Mouse (Mus musculus): ENCODE results near the gene Mansc4. TPM values are rescaled to one million over a fixed set of nuclear protein-coding genes. Genes with fewer than 3 reads are reported as not detected.

Mansc4 gene
- polyA plus RNA-seq, 1 experiment from 2014 or later = 2.5 TPM

- no peak overlapping the region for H3K27ac ChIP-seq (replicated peaks; ENCODE audit: low read depth, low read length)
- no peak for DNase-seq (ENCODE audit: low spot score)
- no peaks in the 10 kb centered on the region for H3K9me3 ChIP-seq (ENCODE audit: control insufficient read depth, low read length)
These were observed 3.4 kb upstream of the Mansc4 start for GRCm38 (mm10) chr6:147090191-147090590.

GRCm38 (mm10) chr6:147088517-147088916, 1.7 kb upstream of the Mansc4 start:
- DNase-seq (ENCODE audit: low spot score) (no peak), ATAC-seq (ENCODE audit: insufficient number of reproducible peaks, low FRiP score, low TSS enrichment, low read depth) (no peak)
- Histone ChIP-seq H3K4me1 (ENCODE audit: control insufficient read depth, insufficient read depth, low read length) (peaks cover 14% of the 10 kb centered on the region), H3K27ac (replicated peaks; ENCODE audit: low read depth, low read length) (no peak overlapping the region), H3K4me3 (ENCODE audit: low read depth, low read length) (no peak overlapping the region), H3K36me3 (ENCODE audit: control insufficient read depth, insufficient read depth, low read length) (no peaks in the 10 kb centered on the region), H3K9ac (ENCODE audit: low read length) (no peak overlapping the region), H3K9me3 (ENCODE audit: control insufficient read depth, low read length) (no peaks in the 10 kb centered on the region), H3K27me3 (ENCODE audit: control insufficient read depth, insufficient read depth, low read length) (no peaks in the 10 kb centered on the region), H3K4me2 (ENCODE audit: low read depth, severe bottlenecking) (no peak overlapping the region)
- WGBS = 80% methylated on average over 3 of the region's 3 CpGs

More at GRCm38 (mm10) chr6:147090191-147090590, 3.4 kb upstream of the Mansc4 start:
- no peaks in the 10 kb centered on the region for H3K36me3 ChIP-seq (ENCODE audit: control insufficient read depth, insufficient read depth, low read length)
- H3K9ac ChIP-seq (ENCODE audit: low read length) = no peak overlapping the region
- H3K4me2 ChIP-seq (ENCODE audit: low read depth, severe bottlenecking) = peak overlapping the region; percentile 93; the same call in 1 of the 2 replicates
- no peak for ATAC-seq (ENCODE audit: insufficient number of reproducible peaks, low FRiP score, low TSS enrichment, low read depth)
- whole genome bisulfite sequencing = 80% methylated on average over 5 of the region's 5 CpGs
- peaks cover 14% of the 10 kb centered on the region for H3K4me1 ChIP-seq (ENCODE audit: control insufficient read depth, insufficient read depth, low read length)
- no peak overlapping the region for H3K4me3 ChIP-seq (ENCODE audit: low read depth, low read length)
- no peaks in the 10 kb centered on the region for H3K27me3 ChIP-seq (ENCODE audit: control insufficient read depth, insufficient read depth, low read length)

GRCm38 (mm10) chr6:147087736-147088135, 904 bp upstream of the Mansc4 start:
- WGBS = 53% methylated on average over 7 of the region's 7 CpGs
- no peak for DNase-seq (ENCODE audit: low spot score)
- H3K4me1 ChIP-seq (ENCODE audit: control insufficient read depth, insufficient read depth, low read length) = peaks cover 14% of the 10 kb centered on the region

GRCm38 (mm10) chr6:147085398-147086040, 1.3 kb downstream of the Mansc4 start:
- H3K4me3 ChIP-seq (ENCODE audit: low read depth, low read length) = no peak overlapping the region
- H3K4me1 ChIP-seq (ENCODE audit: control insufficient read depth, insufficient read depth, low read length) = peaks cover 7% of the 10 kb centered on the region
- WGBS = 73% methylated on average over 7 of the region's 7 CpGs
- H3K4me2 ChIP-seq (ENCODE audit: low read depth, severe bottlenecking) = no peak overlapping the region
- H3K36me3 ChIP-seq (ENCODE audit: control insufficient read depth, insufficient read depth, low read length) = no peaks in the 10 kb centered on the region
- DNase-seq (ENCODE audit: low spot score) (no peak), ATAC-seq (ENCODE audit: insufficient number of reproducible peaks, low FRiP score, low TSS enrichment, low read depth) (no peak)
- H3K9ac ChIP-seq (ENCODE audit: low read length) = no peak overlapping the region
- no peaks in the 10 kb centered on the region for H3K9me3 ChIP-seq (ENCODE audit: control insufficient read depth, low read length)
- H3K27ac ChIP-seq (replicated peaks; ENCODE audit: low read depth, low read length) = no peak overlapping the region
- H3K27me3 ChIP-seq (ENCODE audit: control insufficient read depth, insufficient read depth, low read length) = no peaks in the 10 kb centered on the region

More at GRCm38 (mm10) chr6:147087736-147088135, 904 bp upstream of the Mansc4 start:
- no peak overlapping the region for H3K4me3 ChIP-seq (ENCODE audit: low read depth, low read length)
- no peak for ATAC-seq (ENCODE audit: insufficient number of reproducible peaks, low FRiP score, low TSS enrichment, low read depth)
- H3K36me3 ChIP-seq (ENCODE audit: control insufficient read depth, insufficient read depth, low read length) = no peaks in the 10 kb centered on the region
- H3K9me3 ChIP-seq (ENCODE audit: control insufficient read depth, low read length) = no peaks in the 10 kb centered on the region
- no peak overlapping the region for H3K9ac ChIP-seq (ENCODE audit: low read length)
- no peak overlapping the region for H3K4me2 ChIP-seq (ENCODE audit: low read depth, severe bottlenecking)
- no peaks in the 10 kb centered on the region for H3K27me3 ChIP-seq (ENCODE audit: control insufficient read depth, insufficient read depth, low read length)
- no peak overlapping the region for H3K27ac ChIP-seq (replicated peaks; ENCODE audit: low read depth, low read length)

GRCm38 (mm10) chr6:147079919-147080318, 6.9 kb downstream of the Mansc4 start:
- WGBS = 92% methylated on average over 10 of the region's 10 CpGs
- no peak for DNase-seq (ENCODE audit: low spot score)
- Histone ChIP-seq H3K9ac (ENCODE audit: low read length) (no peak overlapping the region), H3K4me2 (ENCODE audit: low read depth, severe bottlenecking) (no peak overlapping the region), H3K9me3 (ENCODE audit: control insufficient read depth, low read length) (no peaks in the 10 kb centered on the region), H3K4me1 (ENCODE audit: control insufficient read depth, insufficient read depth, low read length) (no peaks in the 10 kb centered on the region), H3K27me3 (ENCODE audit: control insufficient read depth, insufficient read depth, low read length) (no peaks in the 10 kb centered on the region), H3K36me3 (ENCODE audit: control insufficient read depth, insufficient read depth, low read length) (no peaks in the 10 kb centered on the region), H3K4me3 (ENCODE audit: low read depth, low read length) (no peak overlapping the region), H3K27ac (replicated peaks; ENCODE audit: low read depth, low read length) (no peak overlapping the region)
- ATAC-seq (ENCODE audit: insufficient number of reproducible peaks, low FRiP score, low TSS enrichment, low read depth) = no peak

GRCm38 (mm10) chr6:147076878-147077277, 10.0 kb downstream of the Mansc4 start:
- ATAC-seq (ENCODE audit: insufficient number of reproducible peaks, low FRiP score, low TSS enrichment, low read depth) = no peak
- Histone ChIP-seq H3K36me3 (ENCODE audit: control insufficient read depth, insufficient read depth, low read length) (peaks cover 2% of the 10 kb centered on the region; the same call in 1 of the 2 replicates), H3K4me1 (ENCODE audit: control insufficient read depth, insufficient read depth, low read length) (no peaks in the 10 kb centered on the region), H3K9me3 (ENCODE audit: control insufficient read depth, low read length) (no peaks in the 10 kb centered on the region), H3K4me3 (ENCODE audit: low read depth, low read length) (no peak overlapping the region), H3K4me2 (ENCODE audit: low read depth, severe bottlenecking) (no peak overlapping the region), H3K9ac (ENCODE audit: low read length) (no peak overlapping the region), H3K27me3 (ENCODE audit: control insufficient read depth, insufficient read depth, low read length) (no peaks in the 10 kb centered on the region), H3K27ac (replicated peaks; ENCODE audit: low read depth, low read length) (no peak overlapping the region)
- no peak for DNase-seq (ENCODE audit: low spot score)
- 82% methylated on average over 8 of the region's 8 CpGs for WGBS

GRCm38 (mm10) chr6:147075808-147076387, 10.9 kb downstream of the Mansc4 start:
- H3K4me2 ChIP-seq (ENCODE audit: low read depth, severe bottlenecking) = no peak overlapping the region
- H3K9ac ChIP-seq (ENCODE audit: low read length) = no peak overlapping the region
- H3K9me3 ChIP-seq (ENCODE audit: control insufficient read depth, low read length) = no peaks in the 10 kb centered on the region
- DNase-seq (ENCODE audit: low spot score) = no peak
- H3K4me3 ChIP-seq (ENCODE audit: low read depth, low read length) = no peak overlapping the region
- no peak for ATAC-seq (ENCODE audit: insufficient number of reproducible peaks, low FRiP score, low TSS enrichment, low read depth)
- no peaks in the 10 kb centered on the region for H3K4me1 ChIP-seq (ENCODE audit: control insufficient read depth, insufficient read depth, low read length)
- no peaks in the 10 kb centered on the region for H3K27me3 ChIP-seq (ENCODE audit: control insufficient read depth, insufficient read depth, low read length)
- H3K27ac ChIP-seq (replicated peaks; ENCODE audit: low read depth, low read length) = no peak overlapping the region
- H3K36me3 ChIP-seq (ENCODE audit: control insufficient read depth, insufficient read depth, low read length) = peaks cover 6% of the 10 kb centered on the region
- WGBS = 78% methylated on average over 5 of the region's 5 CpGs

- ATAC-seq (ENCODE audit: insufficient number of reproducible peaks, low FRiP score, low TSS enrichment, low read depth) (no peak), DNase-seq (ENCODE audit: low spot score) (no peak)
- H3K9me3 ChIP-seq (ENCODE audit: control insufficient read depth, low read length) = no peaks in the 10 kb centered on the region
- WGBS = 61% methylated on average over 6 of the region's 6 CpGs
- peaks cover 9% of the 10 kb centered on the region for H3K36me3 ChIP-seq (ENCODE audit: control insufficient read depth, insufficient read depth, low read length)
- H3K4me1 ChIP-seq (ENCODE audit: control insufficient read depth, insufficient read depth, low read length) = no peaks in the 10 kb centered on the region
- no peak overlapping the region for H3K4me2 ChIP-seq (ENCODE audit: low read depth, severe bottlenecking)
- no peak overlapping the region for H3K27ac ChIP-seq (replicated peaks; ENCODE audit: low read depth, low read length)
- H3K4me3 ChIP-seq (ENCODE audit: low read depth, low read length) = no peak overlapping the region
- no peaks in the 10 kb centered on the region for H3K27me3 ChIP-seq (ENCODE audit: control insufficient read depth, insufficient read depth, low read length)
- H3K9ac ChIP-seq (ENCODE audit: low read length) = no peak overlapping the region
These were observed 21.9 kb downstream of the Mansc4 start for GRCm38 (mm10) chr6:147064944-147065261.

All from limb, embryonic 11.5 days (tissue).